Mouse (Mus musculus) spleen, adult 2 months (tissue): ENCODE measurements around the gene Prkcb. TPM values are rescaled to one million over a fixed set of nuclear protein-coding genes. Genes with fewer than 3 reads are reported as not detected.

Experiments
- DNase-seq, 2 experiments: peaks; one replicate each; pipeline versions ENCODE4 v3.0.0 to v3.0.0-alpha.2; 2012 to 2021; ENCODE audit warnings: low spot score in 2 of 2, low read depth in 1 of 2
- H3K27ac ChIP-seq: fragments of 200-500 bp; 2 replicates; pipeline ENCODE4 v1.5.1; 2012; ENCODE audit warnings: low read length, inconsistent platforms; ENCODE audit not compliant: insufficient read depth
- H3K27me3 ChIP-seq: fragments of 200-500 bp; 2 replicates; pipeline ENCODE4 v1.6.1; 2012; ENCODE audit warnings: mild to moderate bottlenecking, moderate library complexity, low read length, inconsistent platforms; ENCODE audit not compliant: control insufficient read depth, insufficient read depth
- H3K36me3 ChIP-seq: fragments of 200-500 bp; 2 replicates; pipeline ENCODE4 v1.6.1; 2012; ENCODE audit warnings: mild to moderate bottlenecking, low read length, inconsistent platforms; ENCODE audit not compliant: control insufficient read depth, insufficient read depth
- H3K4me1 ChIP-seq: fragments of 200-500 bp; 2 replicates; pipeline ENCODE4 v1.6.1; 2011; ENCODE audit warnings: inconsistent platforms; ENCODE audit not compliant: control insufficient read depth, insufficient read depth, insufficient read length
- H3K4me3 ChIP-seq: fragments of 200-500 bp; 2 replicates; pipeline ENCODE4 v1.5.1; 2011; ENCODE audit warnings: mild to moderate bottlenecking, inconsistent platforms; ENCODE audit not compliant: insufficient read depth, insufficient read length; ENCODE audit errors: extremely low read depth
- CTCF ChIP-seq: fragments of 200-500 bp; IDR thresholded peaks from 2 replicates; pipeline ENCODE4 v1.5.1; 2011; ENCODE audit warnings: mild to moderate bottlenecking, inconsistent platforms; ENCODE audit not compliant: insufficient read depth, insufficient read length, insufficient replicate concordance; ENCODE audit errors: extremely low read depth
- POLR2A ChIP-seq: fragments of 200-500 bp; IDR thresholded peaks from 2 replicates; pipeline ENCODE4 v1.6.1; 2011; ENCODE audit warnings: low read depth, low read length, inconsistent platforms
- WGBS: fragments of 180-500 bp; shearing (Covaris S2); methylation state at CpG from one replicate; pipeline ENCODE4 v1.1.7; 2018; 5-methylcytosine and 5-hydroxymethylcytosine counted together
- polyA plus RNA-seq: library from polyadenylated mRNA; depleted of rRNA; stranded (reverse); fragments of >200 nt; gene quantifications from 2 replicates; pipeline ENCODE4 v1.2.3, GENCODE M21; 2012

The Prkcb gene
- polyA plus RNA-seq, 1 experiment: 106 TPM

DNA sequence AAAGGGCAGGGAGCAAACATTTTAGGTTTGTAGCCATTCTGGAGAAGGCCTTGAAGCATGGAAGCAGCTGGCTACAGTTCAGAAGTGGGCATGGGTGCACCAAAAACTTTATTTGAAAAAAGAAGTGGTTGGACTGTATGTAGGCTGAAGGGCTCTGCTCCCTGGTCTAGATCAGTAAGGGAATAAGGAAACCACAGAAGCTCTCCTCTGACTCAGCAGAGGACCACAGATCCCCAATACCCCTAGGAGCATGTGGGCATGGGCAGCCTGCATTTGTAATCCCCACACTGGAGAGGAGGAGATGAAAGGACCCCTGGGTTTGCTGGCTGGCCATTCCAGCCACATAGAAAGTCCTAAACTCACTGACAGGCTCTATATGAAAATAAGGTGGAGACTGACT lies 88.3 kb downstream of the Prkcb start:
- no peak for TF ChIP-seq CTCF
- TF ChIP-seq POLR2A: no peak
- DNase-seq: no peak

DNA sequence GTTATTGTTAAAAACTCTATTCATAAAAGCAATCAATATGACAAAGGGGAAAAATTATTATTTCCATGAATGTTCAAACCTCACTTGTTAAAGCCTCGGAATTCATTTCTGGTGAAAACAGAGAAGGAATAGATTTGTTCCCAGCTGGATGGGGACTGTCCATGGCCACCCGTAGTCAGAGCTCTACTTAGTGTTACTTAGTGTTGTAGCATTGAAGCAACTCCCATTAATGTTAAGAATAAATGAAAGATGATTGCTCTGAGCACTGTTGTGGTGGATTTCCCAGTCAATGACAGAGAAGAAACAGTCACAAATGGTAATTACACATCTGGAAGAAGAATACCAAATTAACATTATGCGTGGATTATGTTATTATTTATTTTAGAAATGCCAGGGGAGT lies 89.4 kb downstream of the Prkcb start:
- no peaks in the 10 kb centered on the region for H3K27me3 ChIP-seq
- DNase-seq: no peak
- TF ChIP-seq POLR2A (no peak), CTCF (no peak)
- peaks cover 3% of the 10 kb centered on the region; the same call in 1 of the 2 replicates for H3K36me3 ChIP-seq
- 85% methylated on average over 3 of the region's 3 CpGs for WGBS
- H3K4me3 ChIP-seq: no peak overlapping the region
- no peak overlapping the region for H3K27ac ChIP-seq
- peaks cover 3% of the 10 kb centered on the region; the same call in 1 of the 2 replicates for H3K4me1 ChIP-seq

More for the DNA sequence above, 88.3 kb downstream of the Prkcb start:
- Histone ChIP-seq H3K27me3 (no peaks in the 10 kb centered on the region), H3K4me3 (no peak overlapping the region), H3K4me1 (peaks cover 3% of the 10 kb centered on the region; the same call in 1 of the 2 replicates), H3K36me3 (peaks cover 1% of the 10 kb centered on the region; the same call in 1 of the 2 replicates), H3K27ac (no peak overlapping the region)

DNA sequence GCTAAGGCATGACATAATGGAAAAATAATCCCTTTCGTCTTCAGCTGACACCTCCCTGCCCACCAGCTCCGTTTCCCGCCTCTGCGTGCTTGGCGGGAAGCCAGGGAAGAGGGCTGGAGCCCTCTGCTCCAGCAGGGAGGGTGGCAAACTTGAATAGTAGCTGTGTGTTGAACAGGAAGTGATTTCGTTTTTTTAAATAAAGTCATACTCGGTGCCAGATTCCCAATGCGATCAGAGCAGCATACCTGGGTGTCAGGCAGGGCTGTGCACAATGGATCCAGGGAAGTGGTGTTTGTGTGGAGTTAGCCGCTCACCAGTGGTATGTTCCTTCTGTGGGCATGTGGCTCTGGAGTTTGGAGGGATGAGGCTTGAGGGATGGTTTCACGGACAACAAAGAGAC lies 89.9 kb downstream of the Prkcb start:
- no peaks in the 10 kb centered on the region for H3K27me3 ChIP-seq
- peaks cover 3% of the 10 kb centered on the region; the same call in 1 of the 2 replicates for H3K36me3 ChIP-seq
- H3K27ac ChIP-seq: no peak overlapping the region
- TF ChIP-seq POLR2A: no peak
- TF ChIP-seq CTCF: no peak
- WGBS: 53% methylated on average over 10 of the region's 10 CpGs
- no peak overlapping the region for H3K4me3 ChIP-seq
- peaks cover 3% of the 10 kb centered on the region; the same call in 1 of the 2 replicates for H3K4me1 ChIP-seq
- no peak for DNase-seq

DNA sequence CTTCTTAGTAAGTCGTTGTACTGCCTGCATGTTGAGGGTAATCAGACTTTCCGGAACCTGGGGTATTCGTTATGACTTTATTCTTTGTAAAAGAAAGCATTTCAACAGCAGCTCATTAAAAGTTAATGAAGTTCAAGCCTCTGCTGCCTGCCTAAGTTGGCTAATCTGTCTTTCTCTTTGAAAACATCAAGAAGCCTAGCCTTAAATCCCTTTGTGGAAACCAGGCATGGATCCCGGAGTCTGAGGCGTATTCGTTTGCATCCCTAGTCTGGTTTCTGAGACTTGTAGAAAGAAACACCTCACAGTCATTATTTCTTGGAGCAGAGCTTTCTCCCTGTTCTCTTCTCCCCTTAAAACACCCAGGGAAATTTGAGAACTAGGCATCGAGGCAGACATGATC lies 90.7 kb downstream of the Prkcb start:
- Histone ChIP-seq H3K4me1 (peaks cover 3% of the 10 kb centered on the region; the same call in 1 of the 2 replicates), H3K4me3 (no peak overlapping the region), H3K27ac (no peak overlapping the region), H3K27me3 (no peaks in the 10 kb centered on the region), H3K36me3 (peaks cover 3% of the 10 kb centered on the region; the same call in 1 of the 2 replicates)
- TF ChIP-seq CTCF (no peak), POLR2A (no peak)
- no peak for DNase-seq
- 90% methylated on average over 7 of the region's 7 CpGs for WGBS

DNA sequence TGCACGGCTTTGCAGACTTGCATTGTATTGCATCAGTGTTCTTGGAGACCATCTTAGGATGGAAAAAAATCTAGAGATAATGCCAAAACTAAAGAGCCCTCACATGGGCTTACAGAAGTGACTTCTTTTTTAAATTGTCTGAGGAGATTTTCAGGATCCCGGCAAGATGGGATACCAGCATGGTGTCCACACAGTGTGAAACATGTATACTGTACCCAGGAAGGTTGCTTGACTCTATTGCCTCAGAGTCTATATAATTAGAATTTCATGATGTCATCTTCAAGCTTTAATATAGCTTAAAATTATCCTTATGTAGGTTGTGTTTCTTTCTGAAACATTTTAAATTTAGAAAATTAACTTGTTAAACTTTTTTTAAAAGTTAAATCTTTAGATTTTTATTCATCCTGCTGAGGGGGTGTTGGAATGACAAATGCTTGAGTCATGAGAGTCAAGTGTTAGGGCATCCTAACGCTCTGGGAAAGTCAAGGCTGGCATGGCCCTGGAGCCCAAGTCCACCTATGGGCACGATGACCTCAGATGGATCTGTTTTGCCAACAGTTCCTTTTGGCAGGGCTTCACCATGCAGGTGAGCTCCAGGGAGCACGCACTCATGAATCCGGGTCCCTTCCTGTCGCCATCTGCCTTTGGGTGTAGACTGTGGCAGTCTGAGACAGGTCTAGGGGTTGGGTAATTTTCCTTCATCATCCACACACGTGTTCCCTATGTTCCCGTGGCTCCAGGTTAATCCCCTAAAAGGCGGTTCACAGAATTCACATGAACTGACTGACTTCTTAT lies 92.0 kb downstream of the Prkcb start:
- TF ChIP-seq CTCF: no peak

DNA sequence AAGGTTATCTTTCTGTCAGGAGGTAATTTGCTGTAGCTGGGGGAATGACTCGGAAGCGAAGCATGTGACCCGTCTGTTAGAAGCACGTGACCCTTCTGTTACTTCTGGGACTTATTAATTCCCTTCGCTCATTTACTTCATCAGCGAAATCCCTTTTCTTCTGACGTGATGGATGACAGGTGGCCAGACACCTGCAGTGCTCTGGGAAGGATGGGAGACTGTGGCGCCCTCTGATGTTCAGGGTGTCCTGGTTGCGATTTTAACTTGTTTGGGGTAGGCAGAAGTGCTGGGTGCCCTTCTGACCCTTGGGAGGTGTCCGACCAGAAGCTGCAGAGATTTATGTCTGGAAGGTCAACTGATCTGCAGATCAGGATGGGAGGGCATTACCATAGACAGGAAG lies 93.0 kb downstream of the Prkcb start:
- no peaks in the 10 kb centered on the region for H3K27me3 ChIP-seq
- 82% methylated on average over 10 of the region's 10 CpGs for WGBS
- H3K36me3 ChIP-seq: peaks cover 2% of the 10 kb centered on the region; the same call in 1 of the 2 replicates
- no peak for TF ChIP-seq POLR2A
- TF ChIP-seq CTCF: no peak
- DNase-seq: no peak
- H3K27ac ChIP-seq: no peak overlapping the region
- peaks cover 3% of the 10 kb centered on the region; the same call in 1 of the 2 replicates for H3K4me1 ChIP-seq
- no peak overlapping the region for H3K4me3 ChIP-seq

More for the DNA sequence above, 92.0 kb downstream of the Prkcb start:
- peaks cover 3% of the 10 kb centered on the region; the same call in 1 of the 2 replicates for H3K36me3 ChIP-seq
- no peak overlapping the region for H3K4me3 ChIP-seq
- no peak for DNase-seq
- H3K4me1 ChIP-seq: peaks cover 3% of the 10 kb centered on the region; the same call in 1 of the 2 replicates
- 91% methylated on average over 10 of the region's 10 CpGs for WGBS
- no peak overlapping the region for H3K27ac ChIP-seq
- no peaks in the 10 kb centered on the region for H3K27me3 ChIP-seq

DNA sequence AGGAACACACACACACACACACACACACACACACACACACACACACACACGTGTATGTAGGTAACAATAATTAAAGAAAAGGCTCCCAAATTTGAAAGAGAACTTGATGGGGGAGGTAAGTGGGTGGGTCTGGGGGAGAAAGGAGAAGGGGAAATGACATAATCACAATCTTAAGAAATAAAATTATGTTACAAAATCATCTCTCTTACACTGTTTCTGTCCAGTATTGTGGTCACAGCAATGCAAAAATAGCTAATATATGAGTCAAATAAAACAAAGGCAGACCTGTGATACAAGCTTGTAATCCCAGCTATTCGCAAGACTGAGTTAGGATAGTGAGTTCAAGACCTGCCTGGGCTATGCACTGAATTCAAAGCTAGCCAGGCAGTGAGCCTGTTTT lies 94.7 kb downstream of the Prkcb start:
- no peak overlapping the region for H3K4me3 ChIP-seq
- TF ChIP-seq POLR2A: no peak
- TF ChIP-seq CTCF: no peak
- H3K27ac ChIP-seq: no peak overlapping the region
- WGBS: 67% methylated on average over 2 of the region's 2 CpGs
- DNase-seq: no peak
- peaks cover 2% of the 10 kb centered on the region; the same call in 1 of the 2 replicates for H3K36me3 ChIP-seq
- no peaks in the 10 kb centered on the region for H3K27me3 ChIP-seq
- H3K4me1 ChIP-seq: peaks cover 17% of the 10 kb centered on the region; the same call in 1 of the 2 replicates
